Mouse (Mus musculus): ENCODE data around the gene Zfp346.
"Not testable (repeated sequence)": the region's sequence is repeated elsewhere in the genome, so short reads cannot be mapped to it uniquely, and the experiment has no call there.

The Zfp346 gene

DNA sequence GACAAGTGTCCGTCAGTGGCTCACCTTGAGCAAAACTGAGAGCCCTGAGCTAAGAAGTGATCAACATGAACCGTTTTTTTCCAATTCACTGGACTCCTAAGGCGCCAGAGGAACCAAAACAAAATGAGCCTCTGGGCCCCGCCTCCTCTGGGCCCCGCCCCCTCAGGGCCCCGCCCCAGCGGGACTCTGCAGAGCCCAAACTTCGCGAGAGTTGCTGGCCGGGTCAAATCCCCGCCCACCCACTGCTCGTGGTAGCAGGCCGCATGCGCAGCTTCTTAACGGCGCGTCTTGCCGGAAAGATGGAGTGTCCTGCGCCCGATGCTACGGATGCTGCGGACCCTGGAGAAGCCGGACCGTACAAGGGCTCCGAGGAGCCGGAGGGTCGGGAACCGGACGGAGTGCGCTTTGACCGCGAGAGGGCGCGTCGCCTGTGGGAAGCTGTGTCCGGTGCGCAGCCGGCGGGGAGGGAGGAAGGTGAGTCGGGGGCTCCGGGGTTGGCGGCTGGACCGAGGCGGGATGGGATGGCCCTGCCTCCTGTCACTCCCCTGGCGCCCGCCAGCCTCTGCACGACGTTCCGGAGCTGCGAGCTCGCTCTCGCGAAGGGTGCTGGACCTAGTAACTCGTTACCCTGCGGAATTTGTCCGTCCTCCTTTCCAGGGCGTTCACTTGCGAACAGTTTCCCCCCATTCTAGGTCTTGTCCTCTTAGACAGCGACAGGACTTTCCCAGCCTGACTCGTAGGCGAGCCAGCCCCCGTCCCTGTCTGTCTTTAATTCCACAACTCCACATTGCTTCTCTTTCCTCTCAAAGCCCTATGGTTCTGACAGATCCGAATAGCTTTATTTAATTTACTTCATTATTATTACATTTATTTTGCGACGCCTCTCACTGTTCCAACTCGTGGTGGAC, at the start of gene Zfp346:
Gene Zfp346, plus strand, starts transcription at position 267 of the 908 bp plus-strand sequence.
- peak; percentile 93 for DNase-seq (ENCODE audit: low read depth, low spot score)

- DNase-seq (ENCODE audit: low read depth, low spot score): peak; percentile 8
Observed at GRCm38 (mm10) chr13:55058042-55058441, 47.1 kb upstream of the Zfp346 start.

GRCm38 (mm10) chr13:55063276-55063675, 41.8 kb upstream of the Zfp346 start:
- DNase-seq (ENCODE audit: low read depth, low spot score): no peak

- no peak for DNase-seq (ENCODE audit: low read depth, low spot score)
Observed at GRCm38 (mm10) chr13:55069719-55070118, 35.4 kb upstream of the Zfp346 start.

DNA sequence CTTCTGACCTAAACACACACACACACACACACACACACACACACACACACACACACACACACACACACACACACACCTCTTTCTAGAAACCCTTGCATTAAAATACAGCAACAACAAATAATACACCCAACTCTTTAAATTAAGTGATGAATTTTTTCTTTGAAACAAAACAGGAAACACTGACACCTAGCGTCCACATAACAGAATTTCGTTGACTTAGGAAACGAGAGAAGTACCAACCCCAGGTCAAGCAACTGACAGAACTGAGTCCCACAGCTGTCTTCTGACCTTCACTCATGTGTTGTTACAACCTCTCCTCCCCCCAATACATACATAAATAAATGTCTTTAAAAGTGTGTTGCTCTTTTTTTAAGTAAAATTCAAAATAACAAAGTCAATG, 33.8 kb upstream of the Zfp346 start:
- peak; percentile 9 for DNase-seq (ENCODE audit: low read depth, low spot score)

GRCm38 (mm10) chr13:55075597-55075996, 29.5 kb upstream of the Zfp346 start:
- no peak for DNase-seq (ENCODE audit: low read depth, low spot score)

GRCm38 (mm10) chr13:55092588-55092987, 12.5 kb upstream of the Zfp346 start:
- no peak for DNase-seq (ENCODE audit: low read depth, low spot score)

GRCm38 (mm10) chr13:55097841-55098240, 7.3 kb upstream of the Zfp346 start:
- not testable (repeated sequence) for DNase-seq (ENCODE audit: low read depth, low spot score)

- DNase-seq (ENCODE audit: low read depth, low spot score): peak; percentile 41
Observed at GRCm38 (mm10) chr13:55099066-55099725, 5.9 kb upstream of the Zfp346 start.

DNA sequence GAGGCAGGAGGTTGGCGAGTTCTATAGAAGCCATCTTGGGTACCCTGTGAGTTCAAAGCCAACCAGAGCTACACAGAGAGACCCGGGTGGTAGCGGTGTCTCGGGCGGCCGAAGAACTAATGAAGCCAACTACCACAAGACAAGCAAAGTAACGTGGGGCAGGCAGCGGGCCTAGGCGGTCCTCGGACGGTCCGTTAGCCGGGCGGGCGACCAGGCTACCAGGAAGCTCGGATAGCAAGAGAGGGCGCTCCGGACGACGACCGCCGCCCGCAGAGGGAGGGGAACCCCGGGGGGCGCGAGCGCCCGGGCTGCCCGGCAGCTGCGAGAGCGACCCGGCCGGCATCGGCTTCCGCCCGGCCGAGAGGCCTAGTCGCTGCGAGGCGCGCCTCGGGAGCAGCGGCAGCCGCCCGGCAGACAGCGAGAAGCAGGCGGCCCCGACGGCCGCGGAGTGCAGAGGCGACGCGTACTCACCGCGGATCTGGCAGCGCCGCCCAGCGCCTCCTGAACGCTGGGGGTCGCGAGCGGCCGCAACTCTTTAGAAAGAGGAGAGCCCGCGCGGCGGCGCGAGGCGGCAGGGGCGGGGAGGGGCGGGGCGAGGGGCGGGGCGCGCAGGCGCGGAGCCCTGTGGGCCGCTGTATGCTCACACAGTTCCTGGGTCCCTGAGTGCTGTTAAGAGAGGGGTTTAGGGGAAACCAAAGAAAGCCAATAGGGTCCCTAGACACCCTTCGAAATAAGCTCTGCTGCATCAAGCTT, 5.2 kb upstream of the Zfp346 start, which contains the start of gene Uimc1:
Gene Uimc1, minus strand, starts transcription at position 575 of the 753 bp plus-strand sequence.
- DNase-seq (ENCODE audit: low read depth, low spot score): peak; percentile 64

GRCm38 (mm10) chr13:55101627-55102026, 3.5 kb upstream of the Zfp346 start:
- DNase-seq (ENCODE audit: low read depth, low spot score): no peak

GRCm38 (mm10) chr13:55102366-55102765, 2.7 kb upstream of the Zfp346 start:
- no peak for DNase-seq (ENCODE audit: low read depth, low spot score)

DNA sequence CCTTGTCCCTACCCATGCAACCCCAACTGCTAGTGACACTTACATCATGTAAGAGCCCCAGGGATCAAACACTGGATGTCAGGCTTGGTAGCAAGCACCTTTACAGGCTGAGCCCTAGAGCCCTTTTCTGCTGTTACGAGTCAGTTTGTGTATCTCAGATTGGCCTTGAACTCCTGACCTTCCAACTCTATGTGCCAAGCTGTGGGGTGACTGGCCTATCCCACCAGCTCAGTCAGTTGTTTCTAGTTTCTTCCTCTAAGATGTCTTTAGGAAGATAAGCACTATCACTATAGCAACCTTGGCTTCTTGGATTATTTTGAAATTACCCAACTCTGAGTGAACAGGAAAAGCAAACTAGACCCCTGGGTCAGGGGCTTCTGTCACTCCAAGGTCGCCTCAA, 1.8 kb upstream of the Zfp346 start:
- DNase-seq (ENCODE audit: low read depth, low spot score): no peak

GRCm38 (mm10) chr13:55105953-55106691, 1.0 kb downstream of the Zfp346 start:
- peak; percentile 25 for DNase-seq (ENCODE audit: low read depth, low spot score)

GRCm38 (mm10) chr13:55107116-55107515, 2.0 kb downstream of the Zfp346 start:
- no peak for DNase-seq (ENCODE audit: low read depth, low spot score)

DNA sequence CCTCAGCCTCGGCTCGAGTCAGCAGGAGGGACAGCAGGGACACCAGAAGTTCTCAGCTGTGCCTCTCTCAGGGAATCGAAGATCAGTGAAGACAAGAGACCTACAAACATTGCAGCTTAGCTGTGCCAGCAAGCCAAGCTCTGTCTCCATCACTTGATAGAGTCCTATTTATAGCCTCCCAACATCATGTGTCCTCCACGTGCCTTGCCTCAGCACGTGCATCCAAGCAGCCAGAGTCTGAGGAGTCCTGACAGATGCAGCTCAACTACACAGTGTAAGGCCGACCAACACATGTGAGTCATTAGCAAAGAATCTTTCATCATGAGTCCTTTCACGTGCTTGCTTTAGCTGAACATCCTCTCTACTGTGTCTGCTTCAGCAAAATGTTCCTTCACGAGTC, 2.6 kb downstream of the Zfp346 start:
- DNase-seq (ENCODE audit: low read depth, low spot score): no peak

GRCm38 (mm10) chr13:55114375-55114774, 9.3 kb downstream of the Zfp346 start:
- DNase-seq (ENCODE audit: low read depth, low spot score): no peak

GRCm38 (mm10) chr13:55124903-55125302, 19.8 kb downstream of the Zfp346 start:
- no peak for DNase-seq (ENCODE audit: low read depth, low spot score)

GRCm38 (mm10) chr13:55133448-55133847, 28.3 kb downstream of the Zfp346 start, which contains the start of gene Gm17617:
Gene Gm17617, minus strand, starts transcription at chr13:55133548.
- DNase-seq (ENCODE audit: low read depth, low spot score): no peak

- peak; percentile 8 for DNase-seq (ENCODE audit: low read depth, low spot score)
Observed at GRCm38 (mm10) chr13:55135382-55135781, 30.3 kb downstream of the Zfp346 start.

GRCm38 (mm10) chr13:55140271-55140670, 35.2 kb downstream of the Zfp346 start:
- no peak for DNase-seq (ENCODE audit: low read depth, low spot score)
